Mouse (Mus musculus) myocyte (in vitro differentiated cells): ENCODE results near the gene Sall1.

Source experiments
- CEBPB ChIP-seq: IDR thresholded peaks from 2 replicates; pipeline ENCODE4 v1.6.1; 2011; ENCODE audit warnings: mild to moderate bottlenecking, moderate library complexity; ENCODE audit not compliant: poor library complexity, insufficient read depth, severe bottlenecking
- MAX ChIP-seq: IDR thresholded peaks from one replicate; pipeline ENCODE4 v1.6.1; 2011; ENCODE audit warnings: low read depth, mild to moderate bottlenecking, control low read depth
- MYOD1 ChIP-seq, 3 experiments: IDR thresholded peaks; one replicate each; pipeline ENCODE4 v1.6.1; 2011; ENCODE audit warnings: control low read depth in 2 of 3, low read depth in 2 of 3, mild to moderate bottlenecking in 2 of 3, moderate library complexity in 1 of 3; ENCODE audit not compliant: insufficient read length in 2 of 3, control insufficient read depth in 1 of 3
- POLR2A ChIP-seq: IDR thresholded peaks from one replicate; pipeline ENCODE4 v1.6.1; 2011; ENCODE audit warnings: low read depth, mild to moderate bottlenecking, control low read depth, moderate library complexity; ENCODE audit not compliant: insufficient read length
- POLR2AphosphoS2 ChIP-seq: IDR thresholded peaks from one replicate; pipeline ENCODE4 v1.6.1; 2011; ENCODE audit warnings: low read depth, control low read depth; ENCODE audit not compliant: insufficient read length
- REST ChIP-seq: IDR thresholded peaks from one replicate; pipeline ENCODE4 v1.6.1; 2011; ENCODE audit warnings: mild to moderate bottlenecking, control low read depth, moderate library complexity; ENCODE audit not compliant: insufficient read depth, insufficient read length
- TCF12 ChIP-seq: IDR thresholded peaks from one replicate; pipeline ENCODE4 v1.6.1; 2011; ENCODE audit warnings: mild to moderate bottlenecking, control low read depth; ENCODE audit not compliant: poor library complexity, insufficient read depth, severe bottlenecking
- TCF3 ChIP-seq: IDR thresholded peaks from one replicate; pipeline ENCODE4 v1.6.1; 2011; ENCODE audit warnings: low read depth, control low read depth; ENCODE audit not compliant: insufficient read length
- USF1 ChIP-seq: IDR thresholded peaks from one replicate; pipeline ENCODE4 v1.6.1; 2011; ENCODE audit warnings: low read depth, mild to moderate bottlenecking, control low read depth, moderate library complexity

GRCm38 (mm10) chr8:88991780-88992509, 52.0 kb downstream of the Sall1 start:
- TF ChIP-seq POLR2A (no peak), POLR2AphosphoS2 (no peak), MAX (no peak), MYOD1 (IDR thresholded peaks at IDR 0.05; ENCODE audit: control insufficient read depth in 1 of 3, insufficient read length in 2 of 3, low read depth in 2 of 3) (no peak), TCF12 (no peak), CEBPB (no peak), REST (no peak), TCF3 (no peak), USF1 (no peak)
